Mouse (Mus musculus) central nervous system, embryonic 14 days (tissue): ENCODE measurements around the gene Grk5. TPM values are rescaled to one million over a fixed set of nuclear protein-coding genes. Genes with fewer than 3 reads are reported as not detected.

Experiments used
- polyA plus RNA-seq: library from polyadenylated mRNA; depleted of rRNA; stranded (reverse); fragments of >200 nt; gene quantifications from 2 replicates; pipeline ENCODE4 v1.2.3, GENCODE M21; 2012; rRNA removed

The Grk5 gene
- 4.7 and 5.1 TPM in 2 replicates for polyA plus RNA-seq

DNA sequence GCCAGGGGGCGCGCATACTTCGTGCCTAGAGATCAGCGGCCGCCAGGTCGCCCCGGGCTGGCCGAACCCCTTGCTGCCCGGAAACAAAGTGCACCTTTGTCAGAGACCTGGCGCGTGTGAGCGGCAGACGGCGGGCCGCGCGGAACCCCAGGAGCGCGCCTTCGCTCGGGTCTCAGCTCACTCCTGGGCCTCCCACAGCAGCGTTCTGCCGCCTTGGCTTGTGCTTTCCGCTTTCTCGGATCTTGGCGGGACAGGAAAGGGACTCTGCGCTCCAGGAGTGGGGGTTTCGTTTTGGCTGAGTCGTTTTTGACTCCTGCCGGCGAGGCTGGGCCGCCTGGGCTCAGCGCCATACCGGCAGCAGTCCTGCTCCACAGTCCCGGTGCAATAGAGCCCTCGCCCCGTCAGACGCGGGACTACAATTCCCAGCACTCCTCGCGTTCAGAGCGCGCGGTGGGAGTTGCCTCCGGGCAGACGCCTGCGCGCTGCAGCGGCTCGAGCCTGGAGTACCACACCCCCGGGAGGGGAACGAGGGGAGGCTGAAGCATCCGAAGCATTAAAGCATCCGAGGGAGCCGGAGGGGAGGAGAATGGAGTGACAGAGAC lies at the start of gene Grk5:
Gene Grk5, plus strand, starts transcription at position 36 of the 602 bp plus-strand sequence.

DNA sequence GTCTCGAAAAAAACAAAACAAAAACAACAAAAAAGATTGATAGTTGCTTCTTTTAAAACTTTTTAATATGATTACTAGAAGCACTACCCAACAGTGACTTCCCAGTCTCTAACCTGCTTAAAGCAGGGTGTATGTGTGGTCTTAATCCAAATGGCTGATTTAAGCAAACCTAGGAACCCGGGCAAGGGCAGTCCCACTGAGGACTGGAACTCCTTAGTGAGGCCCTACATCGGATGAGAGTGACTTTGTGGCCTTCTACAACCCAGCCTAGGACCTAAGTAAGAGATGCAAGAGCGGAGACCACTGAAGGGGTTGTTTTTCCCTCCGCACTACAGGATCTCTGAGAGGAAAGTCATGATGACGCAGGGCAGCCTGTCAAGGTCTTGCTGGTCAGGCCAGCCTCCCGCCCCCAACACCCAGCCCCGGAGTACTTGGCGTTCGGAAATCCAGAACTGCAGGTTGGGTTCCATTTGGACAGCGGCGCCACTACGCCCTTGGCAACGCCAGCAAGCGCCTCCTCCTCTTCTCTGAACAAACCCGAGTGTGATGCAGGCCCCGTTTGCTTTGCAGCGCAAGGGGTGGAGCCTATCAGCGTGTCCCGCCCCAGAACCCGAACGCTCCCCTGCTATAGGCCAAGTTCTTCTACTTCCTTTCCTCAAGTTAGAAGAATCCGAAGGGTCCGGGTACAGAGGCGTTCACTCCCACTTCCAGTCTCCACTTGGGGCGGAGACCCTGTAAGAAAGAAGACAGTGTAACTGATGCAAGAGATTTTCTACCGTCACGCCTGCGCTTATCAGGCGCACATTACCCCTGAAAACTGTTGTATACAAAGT lies 28.5 kb upstream of the Grk5 start, which contains the start of gene Sfxn4:
Gene Sfxn4, minus strand, starts transcription at position 612 of the 833 bp plus-strand sequence.

DNA sequence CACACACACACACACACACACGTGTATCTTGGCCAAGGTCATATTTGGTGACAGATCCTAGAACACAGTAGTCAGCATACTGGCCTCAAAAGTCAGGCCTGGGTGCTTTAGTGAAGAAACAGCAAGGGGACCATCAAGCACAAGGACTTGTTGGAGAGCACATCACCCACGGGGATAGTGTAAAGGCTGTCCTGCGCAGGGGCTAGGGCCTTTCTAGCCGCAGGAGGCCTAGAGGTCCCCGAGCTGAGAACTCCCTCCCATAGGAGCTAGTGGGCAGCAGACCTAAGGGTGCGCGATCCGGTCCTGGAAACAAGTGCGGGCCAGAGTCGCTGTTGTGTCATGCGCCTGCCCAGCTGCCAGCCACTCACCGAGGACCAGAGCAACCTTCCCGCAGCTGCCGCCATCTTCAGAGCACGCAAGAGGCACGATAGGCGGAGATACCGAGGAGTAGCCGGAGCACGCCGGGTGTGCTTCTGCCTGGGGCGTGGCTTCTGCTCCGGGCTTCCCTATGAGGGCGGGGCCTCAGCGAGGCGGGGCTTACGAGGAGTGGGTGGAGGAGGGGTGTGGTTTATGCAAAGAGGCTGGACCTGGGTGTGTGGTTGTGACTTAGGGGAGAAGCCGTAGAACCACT lies 15.4 kb upstream of the Grk5 start, which contains the start of gene Prdx3:
Gene Prdx3, minus strand, starts transcription at position 493 of the 631 bp plus-strand sequence.

DNA sequence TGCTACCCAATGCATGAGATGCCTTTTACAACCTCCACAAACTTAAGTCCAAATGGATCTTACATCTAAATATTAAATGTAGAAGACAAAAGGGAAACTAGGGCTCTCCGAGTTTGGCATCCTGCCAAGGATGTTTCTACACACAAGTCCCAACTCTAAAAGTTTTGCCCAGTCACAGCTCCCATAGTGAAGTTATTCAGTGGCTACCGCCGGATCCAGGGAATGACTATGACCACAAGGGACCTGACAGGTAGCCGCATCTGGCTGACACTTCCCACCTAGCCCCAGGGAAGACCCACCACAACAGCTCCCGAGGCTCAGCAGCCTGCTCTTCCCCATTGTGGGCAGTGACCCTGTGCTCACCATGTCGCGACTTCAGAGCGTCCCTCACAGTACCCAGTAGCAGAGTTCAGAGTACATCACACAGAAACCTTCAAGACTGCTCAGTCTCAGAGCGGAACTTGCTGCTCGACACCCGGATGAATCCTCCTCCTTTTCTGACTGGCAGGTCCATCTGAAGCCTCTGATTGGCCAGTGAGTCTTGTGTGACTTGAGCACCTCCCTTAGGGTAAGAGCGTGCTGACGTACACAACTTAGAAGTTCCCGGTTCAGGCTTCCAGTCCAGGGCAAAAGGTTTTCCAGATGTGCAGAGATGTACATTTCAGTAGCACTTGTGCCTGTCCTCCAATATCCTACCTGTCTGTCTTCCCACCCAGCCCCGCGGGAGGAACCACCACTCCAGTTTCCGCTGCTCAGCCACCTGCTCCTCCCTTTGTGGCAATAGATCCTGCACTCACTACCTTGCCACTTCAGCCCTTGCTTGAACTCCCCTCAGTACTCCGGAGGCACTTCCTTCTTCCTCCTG lies 251.0 kb downstream of the Grk5 start, which contains the start of gene Zfp950:
Gene Zfp950, minus strand, starts transcription at position 499 of the 865 bp plus-strand sequence.

Other genes starting within 250 kb of the Grk5 start
- 15.8 and 16.2 TPM in 2 replicates for gene Nanos1, start 133.8 kb upstream of the Grk5 start, polyA plus RNA-seq
- gene Eif3a, start 99.1 kb upstream of the Grk5 start, polyA plus RNA-seq, result 110 and 116 TPM in 2 replicates
- gene Fam45a, start 78.2 kb upstream of the Grk5 start, polyA plus RNA-seq, result 36.2 and 36.9 TPM in 2 replicates
- gene Sfxn4, start 28.3 kb upstream of the Grk5 start, polyA plus RNA-seq, result 9.8 and 10.8 TPM in 2 replicates
- gene Prdx3, start 15.2 kb upstream of the Grk5 start, polyA plus RNA-seq, result 64.5 and 65.2 TPM in 2 replicates